Mouse (Mus musculus) intestine, embryonic 14.5 days (tissue): ENCODE results near the gene Qrich1. TPM values are rescaled to one million over a fixed set of nuclear protein-coding genes. Genes with fewer than 3 reads are reported as not detected.
A peak's percentile ranks its signal among the peaks of the same experiment; 100 is the strongest.

Experiments
- ATAC-seq: fragments of 200-750 bp; cut with Nextera tagmentation; replicated peaks from 2 replicates; pipeline ENCODE4 v1.8.0; 2017; ENCODE audit warnings: low read depth, moderate number of reproducible peaks, moderate TSS enrichment, moderate library complexity; ENCODE audit not compliant: low FRiP score, low TSS enrichment
- DNase-seq: peaks from one replicate; pipeline ENCODE4 v3.0.0-alpha.2; 2018; ENCODE audit warnings: low spot score
- H3K27ac ChIP-seq: fragments of 300-500 bp; sonication (generic); 2 replicates; pipeline ENCODE4 v1.5.1; 2014; ENCODE audit warnings: low read depth, mild to moderate bottlenecking, control low read depth
- H3K27me3 ChIP-seq: fragments of 300-500 bp; sonication (generic); replicated peaks from 2 replicates; pipeline ENCODE4 v1.6.1; 2014; ENCODE audit warnings: low read length, control low read depth; ENCODE audit not compliant: control insufficient read depth, insufficient read depth
- H3K36me3 ChIP-seq: fragments of 300-500 bp; sonication (generic); 2 replicates; pipeline ENCODE4 v1.6.1; 2014; ENCODE audit warnings: low read length, control low read depth; ENCODE audit not compliant: control insufficient read depth, insufficient read depth
- H3K4me1 ChIP-seq: fragments of 300-500 bp; sonication (generic); replicated peaks from 2 replicates; pipeline ENCODE4 v1.6.1; 2014; ENCODE audit warnings: low read length, control low read depth, mixed read lengths; ENCODE audit not compliant: control insufficient read depth, insufficient read depth
- H3K4me2 ChIP-seq: fragments of 300-500 bp; sonication (generic); 2 replicates; pipeline ENCODE4 v1.6.1; 2014; ENCODE audit warnings: low read length
- H3K4me3 ChIP-seq: fragments of 300-500 bp; sonication (generic); 2 replicates; pipeline ENCODE4 v1.5.1; 2014; ENCODE audit warnings: low read depth, low read length, control low read depth, mixed read lengths
- H3K9ac ChIP-seq: fragments of 300-500 bp; sonication (generic); 2 replicates; pipeline ENCODE4 v1.6.1; 2014; ENCODE audit warnings: mild to moderate bottlenecking, low read length
- H3K9me3 ChIP-seq: fragments of 300-500 bp; sonication (generic); 2 replicates; pipeline ENCODE4 v1.6.1; 2016; ENCODE audit warnings: low read length, control low read depth; ENCODE audit not compliant: control insufficient read depth
- WGBS: fragments of 180-500 bp; shearing (Covaris S2); extraction: QIAGEN DNeasy Blood & Tissue Kit; methylation state at CpG from one replicate; pipeline ENCODE4 v1.1.7; 2014; 5-methylcytosine and 5-hydroxymethylcytosine counted together
- polyA plus RNA-seq: library from polyadenylated mRNA; unstranded; fragments of >200 nt; fragmentation: Nextera tagmentation; extraction: Ambion mirVana; gene quantifications from 2 replicates; pipeline ENCODE4 v1.2.1, GENCODE M21; 2014

Qrich1 gene
- polyA plus RNA-seq, 1 experiment from 2014 or later: 122 TPM

DNA sequence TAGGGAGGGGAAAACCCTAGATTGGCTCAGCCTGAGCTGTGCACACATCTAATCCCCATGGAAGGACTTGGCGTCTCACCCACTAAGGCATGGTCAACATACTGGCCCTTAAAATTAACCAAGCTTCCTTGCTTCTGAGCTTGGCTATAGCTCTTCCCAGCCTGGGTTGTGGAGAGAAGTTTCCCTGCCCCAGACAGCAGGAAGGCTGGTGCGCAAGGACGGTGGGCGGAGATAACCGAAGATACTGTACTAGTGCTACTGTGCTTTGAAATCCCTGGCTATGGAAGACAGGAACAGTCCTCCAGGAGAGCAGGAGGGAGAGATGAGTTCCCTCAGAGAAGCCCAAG is 62.7 kb downstream of the Qrich1 start:
- peaks cover 25% of the 10 kb centered on the region for H3K4me1 ChIP-seq
- peak overlapping the region; percentile 91 for H3K27ac ChIP-seq
- H3K4me3 ChIP-seq: peak overlapping the region; percentile 70; the same call in 1 of the 2 replicates
- peaks cover 20% of the 10 kb centered on the region for H3K36me3 ChIP-seq
- 51% methylated on average over 5 of the region's 5 CpGs for WGBS
- peak overlapping the region; percentile 81 for H3K4me2 ChIP-seq
- DNase-seq: no peak
- peak overlapping the region; percentile 74 for H3K9ac ChIP-seq
- no peak for ATAC-seq
- no peaks in the 10 kb centered on the region for H3K27me3 ChIP-seq
- H3K9me3 ChIP-seq: no peaks in the 10 kb centered on the region

DNA sequence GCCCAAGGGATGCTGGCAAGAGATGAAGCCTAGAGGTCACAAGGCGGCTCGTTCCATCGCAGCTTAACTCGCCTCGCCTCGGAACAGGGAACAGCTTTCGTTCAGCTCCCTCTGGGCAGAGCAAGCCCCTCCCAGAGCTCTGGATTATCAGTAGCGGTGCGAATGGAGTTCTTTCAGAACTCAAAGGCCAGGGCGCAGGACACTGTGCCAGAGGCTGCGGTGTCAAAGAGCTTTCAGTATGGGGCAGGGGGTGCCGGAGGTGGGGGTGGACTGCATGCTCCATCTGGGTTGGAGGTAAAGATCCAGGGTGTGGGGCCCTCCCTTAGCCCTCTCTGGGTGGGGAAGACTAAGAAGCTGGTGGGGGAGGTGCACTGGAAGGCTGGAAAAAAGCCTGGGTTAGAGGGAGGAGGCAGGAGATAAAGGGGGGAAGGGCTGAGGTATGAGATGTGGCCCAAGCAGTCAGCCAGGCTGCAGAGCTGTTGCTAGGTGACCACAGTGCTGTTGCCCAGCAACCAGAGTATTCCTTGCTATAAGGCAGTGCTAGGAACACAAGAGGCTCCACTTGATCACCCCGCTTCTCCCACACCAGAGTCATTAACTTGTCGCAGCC is 71.1 kb downstream of the Qrich1 start:
- DNase-seq (peak; percentile 82), ATAC-seq (peak; percentile 93)
- Histone ChIP-seq H3K4me3 (no peak overlapping the region; the same call in 1 of the 2 replicates), H3K27ac (peak overlapping the region; percentile 78), H3K9ac (0 out of 2 replicates have a peak overlapping the region, but pooled peaks have one; percentile 25), H3K4me1 (peaks cover 24% of the 10 kb centered on the region), H3K9me3 (no peaks in the 10 kb centered on the region), H3K4me2 (peak overlapping the region; percentile 42), H3K36me3 (no peaks in the 10 kb centered on the region), H3K27me3 (no peaks in the 10 kb centered on the region)
- WGBS: 3% methylated on average over 14 of the region's 14 CpGs

DNA sequence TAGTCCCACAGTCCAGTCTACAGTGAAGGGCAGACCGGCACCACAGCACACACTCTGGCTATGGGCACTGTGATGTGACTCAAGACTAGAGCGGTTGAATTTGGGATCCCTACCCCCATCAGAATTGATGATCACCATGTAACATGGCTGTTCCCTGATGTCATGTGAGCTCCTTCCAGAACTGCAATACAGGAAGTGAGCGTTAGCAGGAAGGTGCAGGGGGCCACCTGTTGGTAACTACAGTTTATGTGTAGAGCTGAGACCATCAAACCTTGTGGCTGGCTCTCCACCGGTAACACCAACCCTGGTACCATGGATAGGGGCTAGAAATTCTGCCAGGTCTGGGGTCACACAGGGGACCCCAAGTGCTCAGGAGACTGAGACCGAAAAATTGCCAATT is 72.6 kb downstream of the Qrich1 start:
- WGBS: 56% methylated on average over 5 of the region's 5 CpGs

GRCm38 (mm10) chr9:108591462-108591861 is 74.9 kb downstream of the Qrich1 start:
- H3K27ac ChIP-seq: no peak overlapping the region
- peaks cover 24% of the 10 kb centered on the region for H3K4me1 ChIP-seq
- no peaks in the 10 kb centered on the region for H3K9me3 ChIP-seq
- H3K27me3 ChIP-seq: no peaks in the 10 kb centered on the region
- H3K36me3 ChIP-seq: no peaks in the 10 kb centered on the region
- no peak overlapping the region for H3K4me2 ChIP-seq
- no peak for ATAC-seq
- H3K4me3 ChIP-seq: no peak overlapping the region
- 94% methylated on average over 4 of the region's 4 CpGs for WGBS
- H3K9ac ChIP-seq: no peak overlapping the region
- DNase-seq: no peak

More for the DNA sequence above, 72.6 kb downstream of the Qrich1 start:
- Histone ChIP-seq H3K36me3 (no peaks in the 10 kb centered on the region), H3K27me3 (no peaks in the 10 kb centered on the region), H3K27ac (no peak overlapping the region), H3K4me2 (no peak overlapping the region), H3K4me3 (no peak overlapping the region), H3K4me1 (peaks cover 24% of the 10 kb centered on the region), H3K9me3 (no peaks in the 10 kb centered on the region), H3K9ac (no peak overlapping the region)
- no peak for ATAC-seq
- no peak for DNase-seq

DNA sequence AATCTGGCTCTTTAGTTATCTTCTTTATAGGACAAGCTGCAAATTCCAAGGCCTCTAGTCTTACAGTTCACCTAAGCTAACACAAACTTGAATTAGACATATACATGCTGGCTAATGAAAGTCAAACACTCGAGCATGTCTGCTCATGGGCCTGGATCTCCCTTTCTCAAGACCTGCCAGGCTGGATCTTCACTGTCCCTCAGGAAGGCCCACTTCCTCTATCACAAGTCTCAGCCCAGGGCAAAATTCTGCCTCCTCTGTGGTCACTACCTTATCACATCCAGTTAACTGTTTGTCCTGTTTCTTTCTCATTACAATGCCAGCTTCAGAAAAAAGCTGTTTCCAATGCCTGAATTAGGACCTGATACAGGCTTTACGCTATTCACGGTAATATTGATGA is 77.7 kb downstream of the Qrich1 start:
- WGBS: 81% methylated on average over 3 of the region's 3 CpGs
- Histone ChIP-seq H3K4me2 (no peak overlapping the region), H3K4me3 (no peak overlapping the region), H3K36me3 (no peaks in the 10 kb centered on the region), H3K9ac (no peak overlapping the region), H3K9me3 (no peaks in the 10 kb centered on the region), H3K27me3 (no peaks in the 10 kb centered on the region), H3K27ac (no peak overlapping the region), H3K4me1 (no peaks in the 10 kb centered on the region)
- DNase-seq (no peak), ATAC-seq (no peak)

DNA sequence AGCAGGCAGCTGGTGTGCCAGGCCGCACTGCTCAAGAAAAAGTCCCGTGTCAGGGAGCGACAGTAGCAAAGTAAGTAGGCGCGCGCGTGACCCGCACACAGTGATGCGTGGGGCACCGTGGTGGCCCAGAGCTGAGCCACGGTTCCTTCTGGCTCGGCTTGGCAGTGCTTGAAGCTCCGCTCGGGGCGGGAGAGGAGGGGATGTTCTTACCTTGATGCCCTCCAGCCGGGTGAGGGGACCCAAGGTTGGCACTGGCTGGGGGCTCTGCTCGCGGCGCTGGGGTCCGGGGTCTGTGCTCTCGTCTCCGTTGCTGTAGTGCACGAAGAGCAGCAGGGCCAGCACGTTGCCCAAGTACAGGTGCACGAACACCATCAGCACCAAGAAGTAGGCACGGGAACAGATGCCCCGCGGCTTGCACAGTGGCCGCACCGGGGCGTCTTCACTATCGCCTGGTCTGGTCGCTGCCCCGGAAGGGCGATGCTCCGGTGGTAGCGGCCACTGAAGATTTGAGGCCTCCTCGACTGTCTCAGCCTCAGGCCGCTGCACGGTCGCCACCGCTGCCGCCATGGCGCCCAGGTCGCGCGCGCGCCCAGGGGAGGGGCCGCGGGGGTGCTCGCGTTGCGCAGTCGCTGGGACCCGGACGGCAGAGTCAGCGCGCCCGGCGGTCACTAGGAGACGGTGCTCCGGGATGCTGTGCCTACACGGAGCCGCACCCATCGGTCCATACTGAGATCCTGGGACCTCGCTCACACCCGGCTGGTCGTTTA is 80.6 kb downstream of the Qrich1 start, which contains the start of gene P4htm:
Gene P4htm (minus strand): TSS at position 670 of the 767 bp plus-strand sequence.
- Histone ChIP-seq H3K27me3 (no peaks in the 10 kb centered on the region), H3K4me2 (peak within 1 kb of the TSS; percentile 88), H3K9me3 (no peaks in the 10 kb centered on the region), H3K9ac (peak within 1 kb of the TSS; percentile 57), H3K27ac (no peak within 1 kb of the TSS), H3K4me3 (peak within 1 kb of the TSS; percentile 64), H3K36me3 (no peaks in the 10 kb centered on the region), H3K4me1 (no peaks in the 10 kb centered on the region)
- peak; percentile 71 for ATAC-seq
- peak; percentile 81 for DNase-seq
- WGBS: 4% methylated on average over 66 of the region's 69 CpGs

GRCm38 (mm10) chr9:108599021-108599566 is 82.5 kb downstream of the Qrich1 start:
- H3K9ac ChIP-seq: no peak overlapping the region
- H3K4me3 ChIP-seq: no peak overlapping the region
- no peak for DNase-seq
- no peaks in the 10 kb centered on the region for H3K4me1 ChIP-seq
- 84% methylated on average over 4 of the region's 4 CpGs for WGBS
- H3K9me3 ChIP-seq: no peaks in the 10 kb centered on the region
- H3K27ac ChIP-seq: no peak overlapping the region
- peaks cover 19% of the 10 kb centered on the region for H3K36me3 ChIP-seq
- ATAC-seq: no peak
- H3K4me2 ChIP-seq: no peak overlapping the region
- no peaks in the 10 kb centered on the region for H3K27me3 ChIP-seq

DNA sequence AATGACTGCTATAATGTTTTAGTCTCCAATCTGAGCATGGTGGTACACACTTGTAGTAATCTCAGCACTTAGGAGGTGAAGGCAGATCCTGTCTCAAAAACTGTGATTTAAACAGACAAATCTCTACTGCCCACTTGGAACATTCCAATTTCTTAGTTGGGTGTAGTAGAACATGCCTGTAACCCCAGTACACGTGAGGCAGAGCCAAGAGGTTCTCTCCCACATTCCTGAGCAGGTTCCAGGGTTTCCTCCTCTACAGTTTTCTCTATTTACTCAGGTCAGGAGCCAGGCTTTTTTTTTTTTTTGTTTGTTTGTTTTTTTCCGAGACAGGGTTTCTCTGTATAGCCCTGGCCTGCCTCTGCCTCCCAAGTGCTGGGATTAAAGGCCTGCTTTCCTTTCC is 83.4 kb downstream of the Qrich1 start:
- ATAC-seq (no peak), DNase-seq (no peak)
- no peaks in the 10 kb centered on the region for H3K4me1 ChIP-seq
- no peak overlapping the region for H3K9ac ChIP-seq
- H3K9me3 ChIP-seq: no peaks in the 10 kb centered on the region
- H3K4me2 ChIP-seq: no peak overlapping the region
- no peak overlapping the region for H3K4me3 ChIP-seq
- peaks cover 28% of the 10 kb centered on the region for H3K36me3 ChIP-seq
- 59% methylated on average over 2 of the region's 2 CpGs for WGBS
- no peaks in the 10 kb centered on the region for H3K27me3 ChIP-seq
- H3K27ac ChIP-seq: no peak overlapping the region
